Mouse (Mus musculus): ENCODE results near the gene Tfcp2. TPM values are rescaled to one million over a fixed set of nuclear protein-coding genes. Genes with fewer than 3 reads are reported as not detected.

Gene Tfcp2
- polyA plus RNA-seq (2017; shearing (Covaris generic)) = 12.5 TPM

DNA sequence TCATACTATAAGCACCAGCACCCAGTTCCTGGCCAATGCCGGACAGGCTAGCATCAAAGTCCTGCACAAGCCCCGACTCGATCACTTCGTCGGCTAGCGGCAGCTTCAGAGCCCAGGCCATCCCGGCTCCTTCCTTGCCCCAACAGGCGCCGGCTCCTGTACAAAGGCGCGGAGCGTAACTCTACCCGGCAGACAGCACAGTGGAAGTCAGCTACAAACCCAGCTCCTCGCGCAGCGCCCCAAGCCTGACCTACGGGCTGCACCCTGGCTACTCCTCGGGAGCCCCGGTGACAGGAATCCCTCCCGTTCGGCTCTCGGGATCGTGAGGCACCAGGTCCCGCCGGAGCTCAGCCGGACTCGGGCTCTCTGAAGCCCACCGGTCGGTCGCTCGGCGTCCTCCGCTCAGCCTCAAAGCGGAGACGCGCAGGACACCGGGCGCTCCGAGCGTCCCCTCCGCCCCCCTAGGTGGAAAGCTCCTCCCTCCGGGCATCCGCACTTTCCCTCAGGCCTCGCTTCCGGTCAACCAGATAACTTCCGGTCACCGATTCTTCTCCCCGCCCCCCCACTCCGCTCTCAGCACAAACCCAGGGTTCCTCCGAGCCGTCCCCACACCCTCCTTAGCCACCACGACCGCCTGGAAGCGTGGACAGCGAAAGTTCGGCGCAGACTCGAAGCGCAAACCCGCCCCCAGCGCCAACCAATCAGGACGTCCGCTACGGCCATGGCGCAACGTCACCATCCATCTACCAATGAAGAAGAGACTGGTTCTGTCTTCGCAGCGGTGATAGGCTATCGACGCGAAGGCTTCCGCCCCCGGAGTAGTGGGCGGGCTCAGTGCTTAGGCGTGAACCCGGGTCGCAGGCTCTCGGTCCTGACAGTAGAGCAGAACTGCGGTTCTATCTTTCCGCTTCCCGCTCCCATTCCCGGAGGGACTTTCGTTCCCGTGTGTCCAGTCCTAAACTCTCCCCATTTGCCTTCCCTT lies at the start of gene Tfcp2:
Gene Tfcp2, minus strand, starts transcription at position 683 of the 982 bp plus-strand sequence.

DNA sequence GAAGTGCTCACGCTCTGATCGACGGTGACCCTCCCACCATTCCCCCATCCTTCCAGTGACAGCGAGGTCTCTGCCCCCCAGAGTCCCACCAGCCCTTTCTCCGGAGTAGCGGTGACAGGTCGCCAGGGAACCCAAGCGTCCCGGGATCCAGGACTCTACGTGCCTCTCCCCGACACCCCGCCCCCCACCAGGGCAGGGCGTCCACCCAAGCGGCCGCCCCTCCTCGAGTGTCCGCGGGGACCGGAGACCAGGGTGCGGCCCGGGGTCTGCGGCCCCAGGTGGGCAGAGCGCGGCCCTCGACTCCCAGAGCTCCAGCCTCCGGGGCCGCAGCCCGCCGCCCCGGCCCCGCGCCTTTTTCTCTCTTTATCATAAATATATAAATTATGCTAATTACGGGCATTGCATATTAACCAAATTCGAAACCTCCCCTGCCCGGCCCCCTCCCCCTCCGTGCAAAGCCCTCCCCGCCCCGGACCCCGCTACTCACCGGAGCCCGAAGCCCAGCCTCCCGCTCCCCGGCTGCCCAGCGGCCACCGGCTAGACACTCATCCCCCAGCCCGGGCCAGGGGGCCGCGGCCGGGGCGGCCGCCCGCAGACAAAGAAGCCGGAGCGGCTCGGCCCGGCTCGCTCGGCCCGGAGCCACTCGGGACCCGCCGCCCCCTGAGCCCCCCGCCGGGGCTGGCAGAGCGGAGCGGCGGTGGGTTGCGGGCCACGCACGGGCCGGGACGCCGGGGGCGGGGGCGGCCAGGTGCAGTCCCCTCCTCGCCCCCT lies 47.7 kb upstream of the Tfcp2 start, which contains the start of gene Pou6f1:
Gene Pou6f1, minus strand, starts transcription at position 709 of the 771 bp plus-strand sequence.

DNA sequence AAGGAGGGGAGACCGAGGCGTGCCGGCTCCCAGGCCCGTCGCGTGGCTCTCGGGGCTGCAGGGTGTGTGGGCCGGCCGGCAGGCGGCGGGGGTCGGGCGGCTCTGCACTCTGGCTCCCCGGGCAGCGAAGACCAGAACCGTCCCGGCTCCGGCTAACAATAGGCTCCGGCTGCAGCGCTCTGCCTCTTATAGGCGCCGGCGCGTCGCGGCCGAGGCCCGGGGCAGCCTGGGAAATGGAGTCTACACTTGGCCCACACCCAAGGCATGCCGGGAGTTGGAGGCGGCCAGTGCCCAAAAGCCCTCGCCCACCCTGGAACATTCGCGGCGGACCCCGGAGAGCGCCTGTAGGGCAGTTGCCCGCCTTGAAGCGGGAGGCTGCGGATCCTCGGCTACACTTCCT lies 56.7 kb downstream of the Tfcp2 start, which contains the start of gene Csrnp2:
Gene Csrnp2, minus strand, starts transcription at position 387 of the 400 bp plus-strand sequence.

DNA sequence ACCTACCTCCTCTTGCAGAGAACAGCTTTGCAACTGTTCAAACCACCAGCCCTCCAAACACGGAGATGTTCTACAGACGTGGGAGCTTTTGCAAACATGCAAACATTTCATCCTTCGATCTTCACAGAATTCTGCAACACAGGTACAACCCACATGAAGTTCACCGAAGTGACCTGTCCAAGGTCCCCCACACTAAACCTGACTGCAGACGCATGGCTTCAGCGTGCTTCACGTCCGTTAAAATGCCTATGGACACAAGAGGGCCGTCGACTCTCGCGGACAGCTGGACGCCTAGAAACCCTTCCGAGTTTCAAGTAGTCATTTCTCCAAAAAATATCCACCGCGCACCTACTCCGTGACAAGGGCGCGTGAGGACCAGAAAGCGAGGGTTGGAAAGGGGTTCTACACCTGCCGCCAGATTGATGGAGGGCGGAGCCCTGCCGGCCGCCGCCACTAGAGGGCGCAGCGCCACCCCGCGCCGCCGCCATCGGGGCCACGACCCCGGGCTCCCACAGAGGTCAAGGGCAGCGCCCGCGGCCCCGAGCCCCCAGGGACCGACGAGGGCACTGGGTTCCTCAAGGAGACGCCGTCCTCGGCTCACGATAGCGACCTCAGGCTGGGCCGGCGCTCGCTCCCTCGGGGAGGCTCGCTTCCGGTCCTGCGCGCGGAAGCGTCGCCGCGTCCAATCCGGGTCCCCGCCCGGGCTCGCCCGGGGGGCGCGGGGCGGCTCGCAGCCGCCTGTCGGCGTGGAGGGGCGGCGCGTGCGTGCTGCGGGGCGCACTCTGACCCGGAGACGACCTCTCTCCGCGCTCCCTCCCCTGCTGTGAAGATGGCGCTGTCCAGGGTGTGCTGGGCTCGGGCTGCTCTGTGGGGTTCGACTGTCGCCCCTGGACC lies 83.3 kb downstream of the Tfcp2 start, which contains the start of gene Letmd1:
Gene Letmd1, plus strand, starts transcription at position 729 of the 894 bp plus-strand sequence.

Other genes starting within 250 kb of the Tfcp2 start
- 12.2 TPM for gene Mettl7a1, start 247.9 kb downstream of the Tfcp2 start, polyA plus RNA-seq (2017; shearing (Covaris generic))
- gene Mettl7a3, start 217.1 kb downstream of the Tfcp2 start, polyA plus RNA-seq (2017; shearing (Covaris generic)) = not detected
- not detected for gene Methig1, start 198.9 kb downstream of the Tfcp2 start, polyA plus RNA-seq (2017; shearing (Covaris generic))
- not detected for gene Mettl7a2, start 198.8 kb downstream of the Tfcp2 start, polyA plus RNA-seq (2017; shearing (Covaris generic))
- gene Higd1c, start 187.5 kb downstream of the Tfcp2 start, polyA plus RNA-seq (2017; shearing (Covaris generic)) = not detected
- gene Gm5475, start 129.9 kb downstream of the Tfcp2 start, polyA plus RNA-seq (2017; shearing (Covaris generic)) = 0.11 TPM
- gene Slc11a2, start 126.9 kb downstream of the Tfcp2 start, polyA plus RNA-seq (2017; shearing (Covaris generic)) = 52.8 TPM
- 51.7 TPM for gene Letmd1, start 83.0 kb downstream of the Tfcp2 start, polyA plus RNA-seq (2017; shearing (Covaris generic))
- 3.7 TPM for gene Csrnp2, start 56.5 kb downstream of the Tfcp2 start, polyA plus RNA-seq (2017; shearing (Covaris generic))
- 8.5 TPM for gene Pou6f1, start 48.0 kb upstream of the Tfcp2 start, polyA plus RNA-seq (2017; shearing (Covaris generic))
- 609 TPM for gene Dazap2, start 63.3 kb upstream of the Tfcp2 start, polyA plus RNA-seq (2017; shearing (Covaris generic))
- not detected for gene Smagp, start 84.9 kb upstream of the Tfcp2 start, polyA plus RNA-seq (2017; shearing (Covaris generic))
- gene Bin2, start 117.5 kb upstream of the Tfcp2 start, polyA plus RNA-seq (2017; shearing (Covaris generic)) = 724 TPM
- 10.2 TPM for gene Cela1, start 135.9 kb upstream of the Tfcp2 start, polyA plus RNA-seq (2017; shearing (Covaris generic))
- gene Galnt6, start 177.4 kb upstream of the Tfcp2 start, polyA plus RNA-seq (2017; shearing (Covaris generic)) = 186 TPM
- gene Slc4a8, start 209.7 kb upstream of the Tfcp2 start, polyA plus RNA-seq (2017; shearing (Covaris generic)) = 26.1 TPM